Mouse (Mus musculus): Measurements from ENCODE around the gene Mtnr1b. TPM values are rescaled to one million over a fixed set of nuclear protein-coding genes. Genes with fewer than 3 reads are reported as not detected.

Gene Mtnr1b
- polyA plus RNA-seq, 1 experiment from 2014 or later: not detected

- no peak for ATAC-seq (ENCODE audit: insufficient read depth, low FRiP score, low TSS enrichment)
These were observed 92.4 kb downstream of the Mtnr1b start for GRCm38 (mm10) chr9:15781936-15782335.

GRCm38 (mm10) chr9:15774911-15775310 is 99.4 kb downstream of the Mtnr1b start:
- WGBS: 80% methylated on average over 1 of the region's 1 CpGs
- Histone ChIP-seq H3K27ac (ENCODE audit: low read depth, low read length) (no peak overlapping the region), H3K4me2 (ENCODE audit: low read depth) (no peak overlapping the region), H3K36me3 (ENCODE audit: control insufficient read depth, insufficient read depth, low read length) (no peaks in the 10 kb centered on the region), H3K4me1 (ENCODE audit: control insufficient read depth, insufficient read depth, low read length) (no peaks in the 10 kb centered on the region), H3K4me3 (ENCODE audit: low read depth, low read length) (no peak overlapping the region), H3K9ac (ENCODE audit: low read length) (no peak overlapping the region), H3K9me3 (ENCODE audit: control insufficient read depth, low read length) (no peaks in the 10 kb centered on the region), H3K27me3 (ENCODE audit: control insufficient read depth, insufficient read depth, low read length) (no peaks in the 10 kb centered on the region)
- DNase-seq (ENCODE audit: low spot score) (no peak), ATAC-seq (ENCODE audit: insufficient read depth, low FRiP score, low TSS enrichment) (no peak)

More at GRCm38 (mm10) chr9:15781936-15782335, 92.4 kb downstream of the Mtnr1b start:
- H3K4me2 ChIP-seq (ENCODE audit: low read depth): no peak overlapping the region
- H3K36me3 ChIP-seq (ENCODE audit: control insufficient read depth, insufficient read depth, low read length): no peaks in the 10 kb centered on the region
- no peaks in the 10 kb centered on the region for H3K9me3 ChIP-seq (ENCODE audit: control insufficient read depth, low read length)
- H3K27me3 ChIP-seq (ENCODE audit: control insufficient read depth, insufficient read depth, low read length): no peaks in the 10 kb centered on the region
- WGBS: 74% methylated on average over 4 of the region's 4 CpGs
- H3K4me1 ChIP-seq (ENCODE audit: control insufficient read depth, insufficient read depth, low read length): no peaks in the 10 kb centered on the region
- H3K27ac ChIP-seq (ENCODE audit: low read depth, low read length): no peak overlapping the region
- no peak overlapping the region for H3K4me3 ChIP-seq (ENCODE audit: low read depth, low read length)
- DNase-seq (ENCODE audit: low spot score): no peak
- no peak overlapping the region for H3K9ac ChIP-seq (ENCODE audit: low read length)

Other genes with a start within 250 kb of the Mtnr1b start
- gene Deup1, start 246.6 kb downstream of the Mtnr1b start, polyA plus RNA-seq (2014; fragmentation: Nextera tagmentation; extraction: Ambion mirVana): 0.08 and 0.85 TPM in 2 replicates
- gene Slc36a4, start 164.8 kb downstream of the Mtnr1b start, polyA plus RNA-seq (2014; fragmentation: Nextera tagmentation; extraction: Ambion mirVana): 21.7 and 23.6 TPM in 2 replicates